Mouse (Mus musculus): ENCODE data around the gene Tubb3.

DNA sequence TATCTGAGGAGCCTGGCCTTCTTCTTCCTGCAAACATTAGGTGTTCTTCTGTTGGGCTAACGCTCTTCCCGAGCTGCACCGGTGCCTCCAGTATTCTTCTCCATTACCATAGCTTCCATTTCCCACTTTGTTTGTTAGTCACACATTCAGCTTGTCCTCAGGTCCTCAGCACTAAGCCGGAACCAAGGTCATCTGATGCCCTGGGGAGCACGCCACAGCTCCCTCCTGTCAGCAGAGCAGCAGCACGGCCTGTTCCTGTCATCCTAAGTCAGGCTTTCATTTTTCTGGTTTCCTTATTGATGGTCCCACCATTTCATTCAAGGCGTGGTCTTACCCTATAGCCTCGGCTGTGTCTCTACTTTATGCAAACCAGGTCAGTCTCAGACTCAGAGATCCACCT lies 23.4 kb upstream of the Tubb3 start:
- no peak for TF ChIP-seq CTCF (IDR thresholded peaks at IDR 0.05; ENCODE audit: low read depth)
- TF ChIP-seq EP300 (optimal IDR thresholded peaks at IDR 0.05): no peak
